Mouse (Mus musculus): ENCODE measurements around the gene Ifitm7. TPM values are rescaled to one million over a fixed set of nuclear protein-coding genes. Genes with fewer than 3 reads are reported as not detected.

Gene Ifitm7
- 0.09 TPM in 1 of 2 replicates, not detected in the other for polyA plus RNA-seq (2012; rRNA removed; ENCODE audit: low replicate concordance)

DNA sequence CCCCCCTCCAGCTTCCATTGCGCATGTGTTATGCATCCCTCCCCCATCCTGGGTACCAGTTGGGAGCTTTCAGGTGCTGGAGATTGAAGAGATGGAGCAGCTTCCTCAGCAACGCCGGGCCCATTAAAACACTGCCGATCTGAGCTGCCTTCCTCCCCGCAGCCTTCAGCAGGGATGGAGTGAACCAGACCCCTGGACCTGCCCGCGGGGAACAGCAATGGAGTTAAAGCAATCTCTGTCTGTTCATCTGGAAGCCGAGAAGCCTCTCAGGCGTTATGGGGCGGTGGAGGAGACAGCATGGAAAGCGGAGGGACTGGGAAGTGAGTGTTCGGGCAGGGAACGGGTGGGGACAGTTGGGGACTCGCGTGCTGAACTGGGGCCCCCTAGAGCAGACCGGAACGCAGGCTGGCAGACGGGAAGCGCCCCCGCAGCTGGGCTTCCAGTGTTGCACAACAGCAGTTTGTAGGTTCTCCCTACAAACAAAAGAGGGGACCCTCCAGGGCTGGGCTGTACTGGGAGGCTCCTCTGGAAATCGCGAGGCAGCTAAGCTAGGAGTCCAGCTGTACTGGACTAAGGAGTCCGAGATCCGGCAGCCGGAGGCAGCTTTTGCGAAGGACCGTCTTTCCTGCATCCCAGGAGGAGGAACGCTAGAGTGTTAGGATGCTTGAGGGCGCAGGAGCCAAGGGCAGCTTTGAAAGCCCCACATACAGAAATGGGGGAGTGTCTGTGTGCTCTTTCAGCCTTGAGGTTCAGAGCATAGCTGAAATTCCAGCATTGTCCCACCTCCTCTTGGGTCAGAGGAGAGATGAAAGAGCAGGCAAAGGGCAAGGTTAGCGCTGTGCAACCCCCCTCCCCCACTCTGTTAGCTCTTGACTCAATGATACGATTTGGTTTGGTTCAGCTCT lies at the start of gene Ifitm7, which contains the start of gene 2900011O08Rik:
Gene Ifitm7 (minus strand): TSS at position 315 of the 905 bp plus-strand sequence.
Gene 2900011O08Rik (plus strand): TSS at position 31 of the 905 bp plus-strand sequence.

Other genes starting within 250 kb of the Ifitm7 start
- 6.7 and 15.8 TPM in 2 replicates for gene Rrn3, start 206.2 kb downstream of the Ifitm7 start, polyA plus RNA-seq (2012; rRNA removed; ENCODE audit: low replicate concordance)
- 58.7 and 74.7 TPM in 2 replicates for gene Ntan1, start 168.0 kb downstream of the Ifitm7 start, polyA plus RNA-seq (2012; rRNA removed; ENCODE audit: low replicate concordance)
- gene Pdxdc1, start 83.8 kb downstream of the Ifitm7 start, polyA plus RNA-seq (2012; rRNA removed; ENCODE audit: low replicate concordance) = 52.8 and 118 TPM in 2 replicates
- gene Mpv17l, start 83.7 kb downstream of the Ifitm7 start, polyA plus RNA-seq (2012; rRNA removed; ENCODE audit: low replicate concordance) = 1.5 and 2.9 TPM in 2 replicates
- 0.31 and 0.33 TPM in 2 replicates for gene 2900011O08Rik, start 284 bp downstream of the Ifitm7 start, polyA plus RNA-seq (2012; rRNA removed; ENCODE audit: low replicate concordance)
- 33.7 and 39.4 TPM in 2 replicates for gene Nde1, start 176.4 kb upstream of the Ifitm7 start, polyA plus RNA-seq (2012; rRNA removed; ENCODE audit: low replicate concordance)
- gene Marf1, start 176.5 kb upstream of the Ifitm7 start, polyA plus RNA-seq (2012; rRNA removed; ENCODE audit: low replicate concordance) = 11.0 and 19.7 TPM in 2 replicates

Measured in mammary gland, adult 2 months (tissue).